Mouse (Mus musculus) bone marrow, adult 2 months (tissue): ENCODE results near the gene Lysmd1. TPM values are rescaled to one million over a fixed set of nuclear protein-coding genes. Genes with fewer than 3 reads are reported as not detected.
"Not testable (repeated sequence)": the region's sequence is repeated elsewhere in the genome, so short reads cannot be mapped to it uniquely, and the experiment has no call there.

Experiments used
- H3K27ac ChIP-seq: fragments of 200-500 bp; 2 replicates; pipeline ENCODE4 v1.5.1; 2012; ENCODE audit warnings: low read depth, mild to moderate bottlenecking, control low read depth, inconsistent platforms, low read length; ENCODE audit not compliant: control insufficient read depth, poor library complexity, insufficient read depth
- H3K4me1 ChIP-seq: fragments of 200-500 bp; 2 replicates; pipeline ENCODE4 v1.6.1; 2011; ENCODE audit warnings: low read length; ENCODE audit not compliant: control insufficient read depth, insufficient read depth
- H3K4me3 ChIP-seq: fragments of 200-500 bp; replicated peaks from 2 replicates; pipeline ENCODE3; 2011; ENCODE audit warnings: mild to moderate bottlenecking, low read depth, low read length, control low read depth; ENCODE audit not compliant: control insufficient read depth
- CTCF ChIP-seq: fragments of 200-500 bp; IDR thresholded peaks from 2 replicates; pipeline ENCODE4 v1.5.1; 2011; ENCODE audit warnings: low read length, control low read depth; ENCODE audit not compliant: control insufficient read depth, insufficient read depth
- POLR2A ChIP-seq: fragments of 200-500 bp; IDR thresholded peaks from 2 replicates; pipeline ENCODE4 v1.6.1; 2011; ENCODE audit warnings: low read depth, mild to moderate bottlenecking, control low read depth, low read length, borderline replicate concordance; ENCODE audit not compliant: control insufficient read depth
- WGBS: fragments of 180-500 bp; shearing (Covaris S2); methylation state at CpG from one replicate; pipeline ENCODE4 v1.1.7; 2018; 5-methylcytosine and 5-hydroxymethylcytosine counted together
- polyA plus RNA-seq: library from polyadenylated mRNA; stranded (reverse); fragments of >200 nt; gene quantifications from 2 replicates; pipeline ENCODE4 v1.2.4, GENCODE M21; 2011; ENCODE audit warnings: low replicate concordance; ENCODE audit not compliant: missing spikeins, insufficient read depth, insufficient read length

Lysmd1 gene
- polyA plus RNA-seq, 1 experiment = 10.9 TPM

DNA sequence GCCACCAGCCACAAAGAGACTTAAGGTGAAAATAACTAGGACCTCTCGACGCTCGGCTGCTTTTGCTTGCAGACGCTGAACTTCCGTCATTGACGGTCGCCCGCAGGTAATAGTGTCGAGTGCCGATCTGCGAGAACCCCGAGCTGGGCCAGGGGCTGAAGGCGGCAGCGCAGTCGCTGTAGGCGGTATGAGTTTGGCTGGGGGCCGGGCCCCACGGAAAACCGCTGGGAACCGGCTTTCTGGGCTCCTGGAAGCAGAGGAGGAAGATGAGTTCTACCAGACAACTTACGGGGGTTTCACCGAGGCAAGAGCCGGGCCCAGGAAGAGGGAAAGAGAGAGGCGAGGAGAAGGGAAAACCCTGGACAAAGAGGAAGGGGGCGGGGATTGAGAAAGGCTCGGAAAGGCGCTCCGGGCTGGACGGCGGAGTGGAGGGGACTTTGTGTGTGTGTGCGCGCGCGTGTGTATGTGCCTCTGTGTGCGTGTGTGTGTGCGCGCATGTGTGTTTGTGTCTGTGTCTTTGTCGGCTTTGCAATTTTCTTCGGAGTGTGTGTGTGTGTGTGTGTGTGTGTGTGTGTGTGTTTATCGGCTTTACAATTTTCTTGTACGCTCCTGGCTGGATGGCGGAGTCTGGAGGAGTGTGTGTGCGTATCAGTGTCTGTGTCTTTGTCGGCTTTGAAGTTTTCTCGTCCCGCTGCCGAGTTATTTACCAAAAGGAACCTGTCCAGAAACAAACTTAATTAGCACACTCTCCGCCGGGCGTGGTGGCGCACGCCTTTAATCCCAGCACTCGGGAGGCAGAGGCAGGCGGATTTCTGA lies 22.8 kb upstream of the Lysmd1 start, which contains the start of gene Vps72:
Vps72 (plus strand) TSS at position 112 of the 816 bp plus-strand sequence.
- TF ChIP-seq POLR2A = peak; percentile 67; the same call in 1 of the 2 replicates
- TF ChIP-seq CTCF = no peak
- 1% methylated on average over 54 of the region's 54 CpGs for WGBS
- Histone ChIP-seq H3K4me3 (peak within 1 kb of the TSS; percentile 99), H3K4me1 (peaks cover 1% of the 10 kb centered on the region; the same call in 1 of the 2 replicates), H3K27ac (peak within 1 kb of the TSS; percentile 91)

GRCm38 (mm10) chr3:95112760-95113159 lies 21.1 kb upstream of the Lysmd1 start:
- WGBS = 98% methylated on average over 1 of the region's 1 CpGs
- Histone ChIP-seq H3K4me3 (no peak overlapping the region), H3K4me1 (peaks cover 1% of the 10 kb centered on the region; the same call in 1 of the 2 replicates), H3K27ac (no peak overlapping the region)
- no peak for TF ChIP-seq POLR2A
- TF ChIP-seq CTCF = no peak

- no peak for TF ChIP-seq POLR2A
- no peak for TF ChIP-seq CTCF
- peaks cover 1% of the 10 kb centered on the region; the same call in 1 of the 2 replicates for H3K4me1 ChIP-seq
- 88% methylated on average over 2 of the region's 2 CpGs for WGBS
These were observed 16.1 kb upstream of the Lysmd1 start for GRCm38 (mm10) chr3:95117751-95118150.

DNA sequence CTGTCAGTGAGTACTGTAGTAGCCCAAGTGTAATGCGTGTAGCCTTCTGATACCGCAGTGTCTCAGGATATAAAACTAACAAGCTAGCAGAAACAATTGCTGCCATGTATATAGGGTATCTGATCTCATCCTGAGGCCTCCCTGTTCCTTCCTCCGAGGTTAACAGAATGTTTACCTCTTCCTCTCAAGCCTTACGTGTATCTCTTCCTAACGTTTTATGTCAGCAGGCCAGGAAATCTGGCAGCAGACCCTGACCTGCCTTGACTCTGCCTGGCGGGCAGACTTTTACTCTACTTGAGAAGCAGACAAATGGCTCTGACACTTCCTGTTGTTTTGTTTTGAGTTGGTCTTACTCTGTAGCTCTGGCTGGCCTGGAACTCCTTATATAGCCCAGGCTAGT lies 12.3 kb upstream of the Lysmd1 start:
- no peak overlapping the region for H3K4me3 ChIP-seq
- WGBS = 66% methylated on average over 6 of the region's 6 CpGs
- no peak for TF ChIP-seq CTCF
- no peak for TF ChIP-seq POLR2A
- no peak overlapping the region for H3K27ac ChIP-seq
- H3K4me1 ChIP-seq = no peaks in the 10 kb centered on the region

More at GRCm38 (mm10) chr3:95117751-95118150, 16.1 kb upstream of the Lysmd1 start:
- H3K4me3 ChIP-seq = no peak overlapping the region
- no peak overlapping the region for H3K27ac ChIP-seq

- WGBS = 67% methylated on average over 6 of the region's 6 CpGs
- TF ChIP-seq CTCF (peak; percentile 49), POLR2A (no peak)
- no peak within 1 kb of the TSS for H3K27ac ChIP-seq
- H3K4me3 ChIP-seq = no peak within 1 kb of the TSS
- H3K4me1 ChIP-seq = no peaks in the 10 kb centered on the region
These were observed 9.6 kb upstream of the Lysmd1 start, which contains the start of gene Tmod4 for GRCm38 (mm10) chr3:95124246-95124645. Tmod4 (plus strand) TSS chr3:95124476.

- Histone ChIP-seq H3K27ac (no peak overlapping the region), H3K4me1 (no peaks in the 10 kb centered on the region), H3K4me3 (no peak overlapping the region)
- TF ChIP-seq POLR2A (no peak), CTCF (no peak)
- 27% methylated on average over 5 of the region's 5 CpGs for WGBS
These were observed 8.9 kb upstream of the Lysmd1 start for GRCm38 (mm10) chr3:95124972-95125371.

DNA sequence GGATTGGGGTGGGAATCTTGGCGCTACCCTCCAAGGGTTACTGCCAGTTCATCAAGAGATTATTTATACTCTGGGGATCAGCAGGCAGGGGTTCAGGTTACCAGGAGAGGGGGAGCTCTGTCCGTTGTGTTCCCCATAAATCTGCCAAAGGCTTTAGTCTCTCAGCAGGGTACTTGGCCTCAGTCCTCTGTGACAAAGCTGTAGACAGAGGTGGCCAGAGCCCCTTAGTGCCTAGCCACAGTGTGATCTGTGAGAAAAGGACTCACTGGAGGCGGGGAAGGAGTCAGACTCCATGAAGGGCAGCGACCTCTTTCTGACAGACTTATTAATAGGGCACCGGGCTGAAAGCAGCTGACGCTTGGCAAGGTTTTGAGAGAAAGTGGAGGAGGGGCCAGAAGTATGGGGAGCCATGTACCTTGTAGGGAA lies 4.6 kb upstream of the Lysmd1 start:
- Histone ChIP-seq H3K4me3 (no peak overlapping the region), H3K27ac (no peak overlapping the region), H3K4me1 (peaks cover 2% of the 10 kb centered on the region)
- TF ChIP-seq POLR2A (no peak), CTCF (no peak)
- 86% methylated on average over 6 of the region's 6 CpGs for WGBS

GRCm38 (mm10) chr3:95130081-95130480 lies 3.8 kb upstream of the Lysmd1 start:
- WGBS = 88% methylated on average over 5 of the region's 5 CpGs
- H3K4me1 ChIP-seq = peaks cover 2% of the 10 kb centered on the region
- H3K4me3 ChIP-seq = no peak overlapping the region
- H3K27ac ChIP-seq = no peak overlapping the region
- TF ChIP-seq POLR2A (no peak), CTCF (no peak)

- 82% methylated on average over 2 of the region's 2 CpGs for WGBS
- not testable (repeated sequence) for H3K27ac ChIP-seq, H3K4me1 ChIP-seq, H3K4me3 ChIP-seq
These were observed 1.5 kb upstream of the Lysmd1 start for GRCm38 (mm10) chr3:95132389-95132788.
